Mouse (Mus musculus): ENCODE data around the gene Kat7. TPM values are rescaled to one million over a fixed set of nuclear protein-coding genes. Genes with fewer than 3 reads are reported as not detected.

Kat7 gene
- total RNA-seq, 2 experiments from 2014 or later, result 25.7 to 30.8 TPM

- DNase-seq, result no peak
Observed at GRCm38 (mm10) chr11:95279061-95279659, 30.9 kb downstream of the Kat7 start.

GRCm38 (mm10) chr11:95276056-95276455 lies 34.0 kb downstream of the Kat7 start:
- no peak for DNase-seq

DNA sequence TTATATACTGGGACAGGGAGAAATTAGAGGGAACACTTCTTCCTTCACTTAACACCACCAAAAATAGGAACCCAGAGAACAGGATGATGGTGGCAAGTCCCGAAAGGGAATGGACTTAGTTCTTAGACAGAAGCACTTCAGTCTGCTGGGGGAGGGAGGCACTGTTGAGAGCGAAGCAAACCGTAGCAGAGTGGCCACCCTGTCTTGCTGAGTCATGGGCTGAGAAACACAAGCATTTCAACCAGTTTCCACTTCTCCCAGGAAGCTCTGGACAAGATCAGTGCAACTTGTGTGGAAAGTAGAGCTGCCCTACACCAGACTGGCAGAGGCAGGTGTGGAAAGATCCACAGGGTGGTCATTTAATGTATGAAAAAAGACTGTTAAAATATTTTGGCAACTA lies 35.4 kb downstream of the Kat7 start:
- DNase-seq, result no peak

GRCm38 (mm10) chr11:95273661-95274060 lies 36.4 kb downstream of the Kat7 start:
- no peak for DNase-seq

GRCm38 (mm10) chr11:95266540-95267245 lies 43.4 kb downstream of the Kat7 start:
- peak; percentile 64 to 84 for DNase-seq

GRCm38 (mm10) chr11:95264455-95265013 lies 45.5 kb downstream of the Kat7 start:
- DNase-seq, result no peak

DNA sequence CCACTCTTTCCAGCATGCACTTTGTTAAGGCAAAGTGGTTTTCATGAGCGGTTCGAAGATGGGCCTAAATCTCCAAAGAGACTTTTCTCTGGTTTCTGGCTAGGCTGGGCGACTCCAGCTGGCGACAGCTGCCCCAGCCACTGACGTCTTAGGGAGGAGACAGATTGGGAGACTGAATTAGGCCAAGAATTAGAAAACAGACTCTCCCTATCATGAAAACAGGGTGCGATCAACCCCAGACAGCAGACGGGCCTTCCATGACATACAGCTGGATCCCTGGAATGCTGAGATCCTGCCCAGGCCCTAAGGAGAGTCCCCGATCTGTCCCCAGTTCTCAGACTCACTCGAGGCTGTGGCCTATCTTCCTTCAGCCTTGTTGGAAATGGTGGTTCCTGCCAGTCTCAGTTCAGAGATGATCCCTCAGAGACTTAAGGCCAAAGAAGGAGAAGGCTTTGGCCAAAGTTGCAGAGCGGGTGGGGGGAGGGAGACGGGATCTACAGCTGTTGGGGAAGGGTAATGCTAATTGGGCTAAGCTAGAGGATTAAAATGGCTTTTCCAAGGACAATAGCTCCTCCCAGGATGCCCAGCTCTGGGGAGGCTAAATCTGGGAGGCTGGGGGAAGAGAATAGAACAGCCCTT lies 46.1 kb downstream of the Kat7 start:
- peak; percentile 81 for DNase-seq

DNA sequence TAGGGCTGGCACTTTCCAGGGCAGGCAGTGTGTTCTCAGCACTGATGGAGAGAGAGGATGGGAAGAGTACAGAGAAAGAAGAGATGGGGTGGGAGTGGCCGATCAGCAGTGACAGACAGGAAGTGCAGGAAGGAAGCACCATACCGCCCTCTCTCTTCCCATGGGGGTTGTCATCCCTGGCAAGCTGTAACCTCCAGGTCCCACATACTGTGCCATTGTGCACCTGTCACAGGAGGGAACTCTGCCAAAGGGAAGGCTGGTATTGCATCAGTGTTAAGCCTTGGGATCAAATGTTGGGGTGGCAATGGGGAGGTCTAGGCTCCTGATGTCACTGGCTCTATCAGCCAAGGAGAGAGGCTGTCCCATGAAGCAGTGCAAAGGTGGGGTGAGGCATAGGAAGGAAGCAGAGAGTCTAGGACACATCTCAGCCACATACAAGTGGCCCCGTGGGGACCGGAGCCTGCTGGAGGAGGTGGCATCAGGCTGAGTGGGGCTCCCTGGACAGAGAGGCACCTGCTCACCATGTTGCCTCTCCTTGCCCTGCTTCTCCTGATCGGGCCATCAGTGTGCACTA lies 48.8 kb downstream of the Kat7 start, which contains the start of gene Tac4:
Gene Tac4 (plus strand): TSS at position 352 of the 574 bp plus-strand sequence.
- DNase-seq, result peak in 1 of 2 experiments; percentile 22

DNA sequence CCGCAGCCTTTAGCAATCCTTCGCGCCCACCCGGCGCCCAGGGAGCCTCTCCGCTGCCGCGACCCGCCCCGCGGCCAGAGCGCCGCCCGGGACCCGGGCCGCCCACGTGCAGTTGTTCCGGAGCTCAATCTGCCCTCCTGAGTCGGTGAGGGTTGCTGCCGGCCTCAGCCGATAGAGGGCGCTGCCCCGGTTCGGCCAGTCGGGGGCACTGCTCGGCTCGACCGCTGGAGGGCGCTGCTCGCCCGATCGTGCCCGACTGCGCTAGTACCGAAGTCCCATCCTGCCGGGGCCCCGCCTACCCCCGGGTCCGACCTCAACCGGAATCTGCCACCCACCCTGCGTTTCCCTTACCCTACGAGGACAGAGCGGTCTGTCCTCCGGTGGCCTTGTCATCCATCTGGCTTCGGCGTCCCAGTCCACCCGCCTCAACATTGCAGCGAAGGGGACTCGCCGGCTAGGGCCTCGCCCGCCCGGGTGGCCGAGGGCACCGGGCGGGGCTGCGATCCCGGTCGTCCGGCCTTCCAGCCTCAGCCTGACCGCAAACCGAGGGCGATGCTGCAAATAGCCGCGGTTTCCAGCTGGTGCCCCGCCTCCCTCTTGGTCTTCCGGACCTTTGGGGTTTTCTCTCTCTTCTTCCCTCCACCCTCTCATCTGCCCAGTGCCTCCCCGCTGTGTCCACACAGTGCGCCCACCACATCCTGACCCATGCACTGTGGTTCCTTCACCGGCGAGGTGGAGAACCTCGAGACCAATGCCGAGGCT lies 50.8 kb downstream of the Kat7 start:
- DNase-seq, result peak; percentile 95 to 96

GRCm38 (mm10) chr11:95258490-95258889 lies 51.6 kb downstream of the Kat7 start:
- peak; percentile 90 to 92 for DNase-seq

DNA sequence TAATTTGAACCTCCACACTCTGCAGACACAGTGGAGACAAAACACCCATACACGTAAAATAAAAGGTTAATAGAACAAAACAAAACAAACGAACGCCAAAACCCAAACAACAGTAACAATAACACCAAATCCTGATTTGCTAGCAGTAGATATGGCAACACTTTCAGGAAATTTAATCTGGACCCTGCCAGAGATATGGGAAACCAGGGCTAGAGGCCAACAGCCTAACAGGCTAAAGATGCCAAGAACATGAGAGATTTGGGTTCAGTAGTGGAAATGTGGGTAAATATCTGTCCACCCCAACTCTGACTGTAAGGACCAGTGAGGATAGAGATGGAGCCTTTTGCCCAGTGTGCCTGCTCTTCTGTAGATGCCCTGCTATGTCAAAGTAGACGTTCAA lies 52.1 kb downstream of the Kat7 start:
- DNase-seq, result peak in 1 of 2 experiments; percentile 29

GRCm38 (mm10) chr11:95255747-95256146 lies 54.3 kb downstream of the Kat7 start:
- DNase-seq, result no peak

- no peak for DNase-seq
Observed at GRCm38 (mm10) chr11:95254165-95254564, 55.9 kb downstream of the Kat7 start.

DNA sequence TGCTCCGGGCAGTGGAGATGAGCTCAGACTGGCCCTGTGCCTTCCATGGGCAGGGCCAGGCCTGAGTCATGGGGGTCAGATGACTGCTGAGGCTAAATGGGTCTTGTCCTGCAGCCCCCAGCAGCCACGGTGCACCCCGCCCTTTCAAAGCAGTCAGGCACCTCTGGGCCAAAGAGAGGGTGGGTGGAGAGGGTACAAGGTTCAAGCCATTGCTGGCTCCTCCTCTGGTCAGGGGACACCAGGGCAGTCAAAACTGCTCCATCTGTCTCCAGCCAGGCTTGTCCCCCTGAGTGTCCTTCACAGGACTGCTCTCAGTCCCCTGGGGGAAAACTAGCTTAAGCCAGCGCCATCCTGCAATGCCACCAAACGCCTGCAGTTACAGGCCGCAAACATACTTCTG lies 57.9 kb downstream of the Kat7 start:
- no peak for DNase-seq

- peak; percentile 65 to 89 for DNase-seq
Observed at GRCm38 (mm10) chr11:95251295-95251694, 58.8 kb downstream of the Kat7 start.

DNA sequence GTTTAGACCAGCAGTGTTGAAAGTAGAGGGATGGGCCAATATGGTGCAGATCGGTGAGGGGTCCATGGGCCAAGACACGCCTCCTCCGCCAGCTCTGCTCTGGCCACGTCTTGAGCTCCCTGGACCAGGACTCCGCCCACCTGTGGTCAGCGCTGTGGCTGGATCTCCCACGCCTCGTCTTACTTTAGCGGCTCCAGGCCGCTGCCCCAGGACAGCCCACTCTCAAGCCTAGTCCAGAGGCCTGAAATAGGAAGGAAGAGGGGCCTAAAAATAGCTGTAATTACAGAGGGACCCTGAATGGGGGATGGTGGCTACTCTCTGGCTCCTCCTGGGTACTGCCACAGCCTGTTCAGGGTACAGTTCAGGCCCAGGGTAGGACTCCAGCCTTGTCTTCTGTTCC lies 59.9 kb downstream of the Kat7 start:
- no peak for DNase-seq

GRCm38 (mm10) chr11:95247065-95247464 lies 63.0 kb downstream of the Kat7 start:
- DNase-seq, result no peak

DNA sequence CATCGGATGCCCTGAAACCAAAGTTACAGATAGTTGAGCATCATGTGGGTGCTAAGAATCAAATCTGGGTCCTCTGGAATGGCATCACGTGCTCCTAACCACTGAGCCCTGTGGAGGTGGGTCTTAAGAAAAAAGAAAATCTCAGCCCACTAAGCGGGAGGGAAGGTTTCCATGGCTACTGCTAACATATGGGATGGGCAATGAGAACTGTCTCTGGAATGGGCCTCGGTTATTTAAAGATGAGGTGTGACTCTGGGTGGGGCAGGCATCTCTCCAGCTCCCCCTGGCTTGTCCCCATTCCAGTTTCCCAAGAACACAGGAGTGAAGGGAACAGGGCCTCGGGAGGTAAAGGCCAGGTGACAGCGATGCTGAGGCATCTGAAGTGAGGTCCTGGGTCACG lies 64.6 kb downstream of the Kat7 start:
- no peak for DNase-seq

DNA sequence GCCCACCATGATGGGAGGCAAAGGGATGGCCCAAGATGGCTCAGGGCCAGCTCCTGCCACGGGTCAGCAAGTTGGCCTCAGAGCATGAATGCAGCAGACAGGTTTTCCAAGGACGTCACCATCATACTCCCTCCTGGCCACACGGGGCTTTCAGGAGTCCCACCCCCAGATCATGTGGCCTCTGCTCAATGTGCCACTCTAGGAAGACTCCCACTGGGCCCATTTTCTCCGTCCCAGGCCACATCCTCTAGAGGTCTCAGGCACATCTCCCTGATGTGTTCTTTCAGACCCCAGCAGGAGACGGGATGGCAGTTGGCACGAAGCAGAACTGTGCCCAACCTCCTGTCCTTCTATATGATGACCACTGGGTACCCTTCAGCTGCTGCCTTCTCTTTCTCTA lies 67.4 kb downstream of the Kat7 start:
- DNase-seq, result no peak

DNA sequence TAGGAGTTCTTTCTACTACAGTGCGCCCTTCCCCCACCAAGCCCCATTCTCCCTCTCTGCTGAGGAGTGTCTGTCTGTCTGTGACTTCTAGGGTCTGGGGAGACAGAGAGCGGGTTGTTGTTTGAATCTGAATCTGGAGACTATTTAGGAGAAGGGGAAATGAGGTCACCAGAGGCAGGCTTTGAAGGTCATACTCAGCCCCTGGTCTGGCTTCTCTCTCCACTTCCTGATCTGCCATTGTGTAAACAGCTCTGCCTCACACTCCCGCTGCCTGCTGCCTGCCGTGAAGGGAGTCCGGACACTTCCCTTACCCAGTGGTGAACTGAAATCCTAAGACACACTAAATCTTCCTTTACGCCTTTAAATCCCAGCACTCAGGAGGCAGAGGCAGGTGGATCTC lies 71.6 kb downstream of the Kat7 start:
- DNase-seq, result no peak

DNA sequence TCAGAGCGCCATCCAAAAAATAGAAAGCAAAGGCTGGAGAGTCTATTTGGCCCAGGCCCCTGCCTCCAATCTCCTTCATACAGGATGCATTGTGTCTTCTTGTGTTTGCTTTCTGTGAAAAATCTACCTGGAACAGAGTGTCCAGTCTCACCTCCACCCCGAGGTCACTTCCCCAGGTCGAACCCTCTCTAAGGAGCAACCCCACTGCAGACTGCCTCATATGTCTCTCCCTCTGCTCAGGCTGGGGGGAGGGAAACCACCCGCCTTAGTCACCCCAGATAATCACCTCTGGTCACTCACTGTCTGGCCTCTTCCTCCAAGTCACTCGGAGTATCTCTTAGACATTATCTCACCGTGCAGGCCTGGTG lies 77.7 kb downstream of the Kat7 start:
- DNase-seq, result no peak

GRCm38 (mm10) chr11:95231688-95232328 lies 78.2 kb downstream of the Kat7 start:
- peak; percentile 50 to 81 for DNase-seq
